Mouse (Mus musculus): ENCODE measurements around the gene Ftl1-ps1. TPM values are rescaled to one million over a fixed set of nuclear protein-coding genes. Genes with fewer than 3 reads are reported as not detected.
A peak's percentile ranks its signal among the peaks of the same experiment; 100 is the strongest.

The Ftl1-ps1 gene
- polyA plus RNA-seq (2014; fragmentation: Nextera tagmentation; extraction: Ambion mirVana), result 69.9 and 73.1 TPM in 2 replicates

DNA sequence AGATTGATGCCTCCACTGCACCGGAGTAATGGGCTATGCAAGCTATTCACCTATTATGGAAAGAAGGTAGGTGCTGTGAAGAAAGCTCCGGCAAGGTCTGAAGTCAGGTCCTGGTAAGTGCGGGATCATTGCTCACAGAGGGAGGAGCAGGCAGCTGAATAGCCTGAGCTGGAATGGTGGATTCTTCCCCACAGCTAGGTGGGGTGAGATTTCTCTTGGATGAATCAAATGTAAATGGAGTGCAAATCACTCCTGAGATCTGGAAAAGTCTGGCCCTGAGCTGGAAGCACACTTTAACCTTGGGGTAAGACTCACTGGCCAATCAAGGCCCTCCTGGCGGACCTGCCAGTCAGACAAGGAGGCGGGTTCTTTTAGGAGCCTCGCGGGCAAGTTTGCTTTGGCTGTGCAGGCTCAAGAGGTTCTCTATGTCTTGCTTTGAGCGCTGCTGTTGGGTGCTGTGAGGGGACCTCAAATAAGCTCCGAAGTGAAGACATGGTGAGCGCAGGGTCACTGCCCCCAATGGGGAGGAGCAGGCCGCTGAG, at the start of gene Ftl1-ps1:
Ftl1-ps1 (plus strand) TSS at position 397 of the 542 bp plus-strand sequence.
- H3K27me3 ChIP-seq (replicated peaks; ENCODE audit: control insufficient read depth, insufficient read depth, low read length), result no peaks in the 10 kb centered on the region
- no peaks in the 10 kb centered on the region for H3K36me3 ChIP-seq (ENCODE audit: control insufficient read depth, insufficient read depth, low read length)
- no peak for DNase-seq (ENCODE audit: low spot score)
- no peak within 1 kb of the TSS for H3K4me3 ChIP-seq (ENCODE audit: low read depth, low read length)
- H3K9me3 ChIP-seq (ENCODE audit: control insufficient read depth, low read length), result no peaks in the 10 kb centered on the region
- H3K9ac ChIP-seq (ENCODE audit: low read length), result no peak within 1 kb of the TSS
- H3K4me2 ChIP-seq (ENCODE audit: low read length), result peak within 1 kb of the TSS; percentile 23; the same call in 1 of the 2 replicates
- no peak within 1 kb of the TSS for H3K27ac ChIP-seq (ENCODE audit: low read depth)
- ATAC-seq (replicated peaks; ENCODE audit: low FRiP score, low TSS enrichment, low read depth), result no peak
- H3K4me1 ChIP-seq (replicated peaks; ENCODE audit: control insufficient read depth, insufficient read depth, low read length), result no peaks in the 10 kb centered on the region
- WGBS, result 13% methylated on average over 11 of the region's 11 CpGs

DNA sequence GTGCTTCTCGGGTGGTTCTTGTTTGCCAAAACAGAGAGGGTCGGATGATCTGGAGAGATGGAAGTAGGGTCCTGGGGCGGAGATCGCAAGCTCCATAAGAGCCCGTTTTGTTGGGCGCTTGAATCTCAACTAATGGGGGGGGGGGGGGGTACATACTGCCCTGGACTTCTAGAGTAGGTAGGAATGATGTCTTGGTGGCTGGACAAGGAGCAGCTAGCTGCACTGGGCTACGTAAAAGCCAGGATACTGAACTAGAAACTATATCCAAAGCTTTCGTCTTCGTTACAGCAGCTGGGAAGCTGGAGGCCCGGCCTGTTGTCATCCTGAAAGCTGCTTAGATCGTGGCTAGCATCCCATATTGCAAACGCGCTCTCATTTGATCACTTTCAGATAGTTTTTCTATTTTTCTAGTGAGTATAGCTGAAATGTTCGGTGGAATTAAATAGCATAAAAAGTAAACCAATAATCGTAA, 49.0 kb upstream of the Ftl1-ps1 start:
- H3K36me3 ChIP-seq (ENCODE audit: control insufficient read depth, insufficient read depth, low read length), result peaks cover 25% of the 10 kb centered on the region
- H3K27ac ChIP-seq (ENCODE audit: low read depth), result peak overlapping the region; percentile 54; the same call in 1 of the 2 replicates
- H3K9ac ChIP-seq (ENCODE audit: low read length), result peak overlapping the region; percentile 91
- under 1% methylated on average over 15 of the region's 15 CpGs for WGBS
- no peaks in the 10 kb centered on the region for H3K9me3 ChIP-seq (ENCODE audit: control insufficient read depth, low read length)
- H3K4me1 ChIP-seq (replicated peaks; ENCODE audit: control insufficient read depth, insufficient read depth, low read length), result peaks cover 13% of the 10 kb centered on the region
- ATAC-seq (replicated peaks; ENCODE audit: low FRiP score, low TSS enrichment, low read depth) (no peak; the same call in 1 of the 2 replicates), DNase-seq (ENCODE audit: low spot score) (no peak)
- peak overlapping the region; percentile 93 for H3K4me3 ChIP-seq (ENCODE audit: low read depth, low read length)
- no peaks in the 10 kb centered on the region for H3K27me3 ChIP-seq (replicated peaks; ENCODE audit: control insufficient read depth, insufficient read depth, low read length)
- peak overlapping the region; percentile 84 for H3K4me2 ChIP-seq (ENCODE audit: low read length)

GRCm38 (mm10) chr13:74356491-74356890, 43.0 kb upstream of the Ftl1-ps1 start:
- Histone ChIP-seq H3K4me3 (ENCODE audit: low read depth, low read length) (no peak overlapping the region), H3K36me3 (ENCODE audit: control insufficient read depth, insufficient read depth, low read length) (peaks cover 81% of the 10 kb centered on the region)
- 95% methylated on average over 13 of the region's 13 CpGs for WGBS

DNA sequence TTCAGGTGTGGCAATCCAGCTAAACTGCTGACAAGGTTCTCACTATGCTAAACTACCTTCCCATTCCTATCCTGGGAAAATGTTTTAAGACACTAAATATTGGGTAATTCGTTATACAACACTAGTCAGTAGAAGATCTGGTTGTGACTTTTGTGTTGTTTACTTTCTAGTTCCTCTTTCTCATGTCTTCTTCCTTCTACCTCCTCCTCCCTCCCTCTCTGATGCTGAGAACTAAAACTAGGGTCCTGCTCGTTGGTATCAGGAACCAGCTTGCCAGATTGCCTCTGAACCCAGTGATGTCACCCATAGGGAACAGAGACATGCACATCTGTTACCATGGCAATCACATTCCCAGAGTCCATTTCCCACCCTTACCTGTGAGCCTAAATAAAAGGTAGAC, 37.3 kb upstream of the Ftl1-ps1 start:
- Histone ChIP-seq H3K4me3 (ENCODE audit: low read depth, low read length) (no peak overlapping the region), H3K27me3 (replicated peaks; ENCODE audit: control insufficient read depth, insufficient read depth, low read length) (no peaks in the 10 kb centered on the region), H3K4me2 (ENCODE audit: low read length) (no peak overlapping the region), H3K4me1 (replicated peaks; ENCODE audit: control insufficient read depth, insufficient read depth, low read length) (no peaks in the 10 kb centered on the region), H3K9ac (ENCODE audit: low read length) (no peak overlapping the region), H3K9me3 (ENCODE audit: control insufficient read depth, low read length) (no peaks in the 10 kb centered on the region), H3K36me3 (ENCODE audit: control insufficient read depth, insufficient read depth, low read length) (peaks cover 44% of the 10 kb centered on the region), H3K27ac (ENCODE audit: low read depth) (no peak overlapping the region)
- 72% methylated on average over 2 of the region's 2 CpGs for WGBS
- no peak for DNase-seq (ENCODE audit: low spot score)
- ATAC-seq (replicated peaks; ENCODE audit: low FRiP score, low TSS enrichment, low read depth), result no peak

More at GRCm38 (mm10) chr13:74356491-74356890, 43.0 kb upstream of the Ftl1-ps1 start:
- DNase-seq (ENCODE audit: low spot score), result no peak
- Histone ChIP-seq H3K9ac (ENCODE audit: low read length) (no peak overlapping the region), H3K9me3 (ENCODE audit: control insufficient read depth, low read length) (no peaks in the 10 kb centered on the region), H3K27ac (ENCODE audit: low read depth) (no peak overlapping the region), H3K4me2 (ENCODE audit: low read length) (no peak overlapping the region), H3K4me1 (replicated peaks; ENCODE audit: control insufficient read depth, insufficient read depth, low read length) (no peaks in the 10 kb centered on the region), H3K27me3 (replicated peaks; ENCODE audit: control insufficient read depth, insufficient read depth, low read length) (no peaks in the 10 kb centered on the region)
- ATAC-seq (replicated peaks; ENCODE audit: low FRiP score, low TSS enrichment, low read depth), result no peak

DNA sequence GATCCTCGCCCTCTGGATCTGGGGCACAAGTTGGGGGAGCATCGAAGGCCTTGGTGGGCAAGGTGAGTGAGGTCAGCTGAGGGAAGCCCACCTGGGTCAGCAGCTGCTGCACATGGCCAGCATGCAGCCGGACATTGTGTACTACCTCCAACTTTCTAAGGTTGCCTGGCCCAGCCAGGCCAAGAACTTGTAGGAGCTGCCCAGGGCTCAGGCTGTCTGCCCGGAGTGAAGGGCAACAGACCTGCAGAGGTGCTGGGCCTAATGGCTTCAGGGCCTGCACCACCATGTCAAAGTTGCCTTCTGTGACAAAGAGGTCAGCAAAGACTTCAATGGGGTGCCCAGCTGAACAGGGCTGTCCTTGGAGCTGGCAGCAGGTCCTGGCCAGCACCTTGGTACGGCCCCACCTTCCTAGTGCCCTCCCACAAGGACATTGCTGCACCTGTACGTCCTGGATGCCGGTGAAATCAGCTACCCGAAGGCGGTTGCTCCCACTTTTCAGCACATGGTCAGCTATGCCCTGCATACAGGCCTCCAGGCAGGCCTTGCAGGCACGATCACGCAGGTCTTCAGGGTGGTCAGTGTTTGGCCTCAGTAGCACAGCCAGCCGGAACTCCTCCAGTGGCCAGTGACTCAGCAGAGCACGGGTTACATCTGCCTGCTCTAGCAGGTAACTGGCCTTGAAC, 36.2 kb upstream of the Ftl1-ps1 start:
- Histone ChIP-seq H3K27ac (ENCODE audit: low read depth) (no peak overlapping the region), H3K27me3 (replicated peaks; ENCODE audit: control insufficient read depth, insufficient read depth, low read length) (no peaks in the 10 kb centered on the region), H3K4me2 (ENCODE audit: low read length) (no peak overlapping the region), H3K9ac (ENCODE audit: low read length) (no peak overlapping the region), H3K36me3 (ENCODE audit: control insufficient read depth, insufficient read depth, low read length) (peaks cover 33% of the 10 kb centered on the region), H3K4me1 (replicated peaks; ENCODE audit: control insufficient read depth, insufficient read depth, low read length) (no peaks in the 10 kb centered on the region), H3K9me3 (ENCODE audit: control insufficient read depth, low read length) (no peaks in the 10 kb centered on the region), H3K4me3 (ENCODE audit: low read depth, low read length) (no peak overlapping the region)
- ATAC-seq (replicated peaks; ENCODE audit: low FRiP score, low TSS enrichment, low read depth) (peak; percentile 38; the same call in 1 of the 2 replicates), DNase-seq (ENCODE audit: low spot score) (no peak)
- WGBS, result 88% methylated on average over 13 of the region's 13 CpGs

- Histone ChIP-seq H3K4me3 (ENCODE audit: low read depth, low read length) (no peak within 1 kb of the TSS), H3K9me3 (ENCODE audit: control insufficient read depth, low read length) (no peaks in the 10 kb centered on the region), H3K27me3 (replicated peaks; ENCODE audit: control insufficient read depth, insufficient read depth, low read length) (no peaks in the 10 kb centered on the region), H3K36me3 (ENCODE audit: control insufficient read depth, insufficient read depth, low read length) (peaks cover 28% of the 10 kb centered on the region), H3K9ac (ENCODE audit: low read length) (no peak within 1 kb of the TSS), H3K4me2 (ENCODE audit: low read length) (no peak within 1 kb of the TSS), H3K27ac (ENCODE audit: low read depth) (no peak within 1 kb of the TSS), H3K4me1 (replicated peaks; ENCODE audit: control insufficient read depth, insufficient read depth, low read length) (no peaks in the 10 kb centered on the region)
- WGBS, result 69% methylated on average over 8 of the region's 8 CpGs
- ATAC-seq (replicated peaks; ENCODE audit: low FRiP score, low TSS enrichment, low read depth) (no peak), DNase-seq (ENCODE audit: low spot score) (no peak)
These were observed 35.6 kb upstream of the Ftl1-ps1 start, which contains the start of gene Lrrc14b for GRCm38 (mm10) chr13:74363859-74364235. TSS of gene Lrrc14b (minus strand) at chr13:74364005.

- Histone ChIP-seq H3K36me3 (ENCODE audit: control insufficient read depth, insufficient read depth, low read length) (no peaks in the 10 kb centered on the region), H3K4me3 (ENCODE audit: low read depth, low read length) (no peak overlapping the region), H3K9me3 (ENCODE audit: control insufficient read depth, low read length) (no peaks in the 10 kb centered on the region), H3K27me3 (replicated peaks; ENCODE audit: control insufficient read depth, insufficient read depth, low read length) (no peaks in the 10 kb centered on the region), H3K9ac (ENCODE audit: low read length) (no peak overlapping the region), H3K27ac (ENCODE audit: low read depth) (no peak overlapping the region), H3K4me1 (replicated peaks; ENCODE audit: control insufficient read depth, insufficient read depth, low read length) (no peaks in the 10 kb centered on the region; the same call in 1 of the 2 replicates), H3K4me2 (ENCODE audit: low read length) (no peak overlapping the region)
- DNase-seq (ENCODE audit: low spot score), result no peak
- no peak for ATAC-seq (replicated peaks; ENCODE audit: low FRiP score, low TSS enrichment, low read depth)
- 60% methylated on average over 10 of the region's 10 CpGs for WGBS
These were observed 17.8 kb upstream of the Ftl1-ps1 start for GRCm38 (mm10) chr13:74381533-74382276.

- Histone ChIP-seq H3K27ac (ENCODE audit: low read depth) (no peak overlapping the region), H3K4me3 (ENCODE audit: low read depth, low read length) (no peak overlapping the region), H3K4me1 (replicated peaks; ENCODE audit: control insufficient read depth, insufficient read depth, low read length) (no peaks in the 10 kb centered on the region; the same call in 1 of the 2 replicates), H3K9ac (ENCODE audit: low read length) (no peak overlapping the region), H3K9me3 (ENCODE audit: control insufficient read depth, low read length) (no peaks in the 10 kb centered on the region), H3K4me2 (ENCODE audit: low read length) (no peak overlapping the region), H3K27me3 (replicated peaks; ENCODE audit: control insufficient read depth, insufficient read depth, low read length) (no peaks in the 10 kb centered on the region), H3K36me3 (ENCODE audit: control insufficient read depth, insufficient read depth, low read length) (no peaks in the 10 kb centered on the region)
- no peak for DNase-seq (ENCODE audit: low spot score)
- WGBS, result 53% methylated on average over 3 of the region's 3 CpGs
- ATAC-seq (replicated peaks; ENCODE audit: low FRiP score, low TSS enrichment, low read depth), result no peak
These were observed 17.2 kb upstream of the Ftl1-ps1 start for GRCm38 (mm10) chr13:74382289-74382688.
